Mouse (Mus musculus): Measurements from ENCODE around the gene 2310033P09Rik.

The 2310033P09Rik gene

DNA sequence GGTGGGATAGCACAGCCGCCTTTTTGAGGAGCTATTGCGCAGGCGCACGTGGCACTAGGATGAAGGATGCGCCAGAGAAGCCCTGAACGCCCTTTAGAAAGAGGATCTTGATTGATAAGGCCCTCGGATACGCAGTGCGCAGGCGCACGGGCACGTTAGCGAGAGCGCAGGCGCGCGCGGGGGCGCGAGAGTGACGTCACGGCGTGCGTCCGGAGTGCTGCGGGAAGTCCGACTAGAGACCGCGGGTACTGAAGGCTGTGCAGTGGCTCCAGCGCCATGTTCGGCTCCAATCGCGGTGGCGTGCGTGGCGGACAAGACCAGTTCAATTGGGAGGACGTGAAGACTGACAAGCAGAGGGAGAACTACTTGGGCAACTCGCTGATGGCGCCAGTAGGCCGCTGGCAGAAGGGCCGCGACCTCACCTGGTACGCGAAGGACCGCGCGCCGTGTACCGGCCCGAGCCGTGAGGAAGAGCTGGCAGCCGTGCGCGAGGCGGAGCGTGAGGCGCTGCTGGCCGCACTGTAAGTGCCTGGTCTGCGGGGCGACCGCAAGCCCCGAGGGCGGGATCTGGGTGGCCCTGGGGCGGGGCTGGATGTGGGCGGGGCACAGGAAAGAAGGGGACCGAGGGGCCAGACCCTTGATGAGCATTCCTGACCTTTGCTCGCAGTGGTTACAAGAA, at the start of gene 2310033P09Rik:
Gene 2310033P09Rik, plus strand, starts transcription at position 169 of the 679 bp plus-strand sequence.
- DNase-seq: peak; percentile 95

DNA sequence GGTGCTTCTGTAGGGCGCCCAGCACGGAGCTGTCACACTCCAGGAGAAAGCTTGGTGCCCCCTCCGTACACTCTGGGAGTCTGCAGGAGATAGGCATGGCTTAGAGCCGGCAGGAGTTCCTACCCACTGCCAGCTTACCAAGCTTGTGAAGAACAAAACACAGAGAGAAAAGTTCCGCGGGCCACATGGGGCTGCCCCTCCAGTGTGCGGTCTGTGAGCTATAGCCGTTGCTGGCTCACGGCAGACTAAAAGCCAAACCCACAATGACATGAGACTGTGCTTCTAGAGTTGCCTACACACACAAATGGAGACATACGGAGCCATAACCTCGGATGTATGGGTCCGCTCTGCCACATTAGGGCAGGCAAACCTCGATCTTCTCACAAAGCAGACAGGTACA, 49.0 kb upstream of the 2310033P09Rik start:
- DNase-seq: no peak

DNA sequence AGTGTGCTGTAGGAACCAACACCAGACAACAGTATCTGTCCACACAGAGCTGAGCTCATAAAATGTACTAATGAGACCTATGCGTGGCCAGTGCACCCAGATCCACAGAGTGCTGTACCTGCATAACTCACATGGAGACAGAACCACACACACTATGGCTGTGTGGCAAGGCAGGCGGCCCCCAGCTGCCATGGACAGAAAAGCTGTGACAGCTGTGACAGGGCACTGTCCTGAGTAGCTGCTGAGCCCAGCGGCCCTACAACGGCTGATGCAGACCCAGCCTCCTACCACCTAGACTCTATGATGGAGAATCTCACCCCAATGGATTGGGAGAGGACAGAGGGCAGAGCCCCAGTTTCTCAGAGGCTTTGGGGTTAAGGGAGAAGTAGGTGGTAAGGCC, 48.6 kb upstream of the 2310033P09Rik start:
- DNase-seq: no peak

DNA sequence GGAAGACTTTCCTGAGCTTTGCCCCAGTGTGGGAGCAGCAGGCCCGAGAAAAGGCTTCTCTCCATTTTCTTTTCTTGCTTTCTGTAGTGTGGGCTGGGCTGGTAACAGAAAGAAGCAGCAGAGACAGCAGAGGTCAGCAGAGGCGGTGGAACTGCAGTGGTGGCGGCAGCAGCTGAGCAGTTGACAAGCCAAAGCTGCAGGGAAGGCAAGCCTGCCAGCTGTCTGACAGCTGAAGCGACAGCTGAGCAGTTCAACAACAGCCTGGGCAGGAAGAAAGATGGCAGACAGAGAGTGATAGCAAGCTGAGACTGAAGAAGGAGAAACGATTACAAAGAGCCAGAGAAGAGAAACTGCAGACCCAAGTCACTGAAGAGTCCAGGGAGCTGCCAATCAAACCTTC, 46.7 kb upstream of the 2310033P09Rik start:
- DNase-seq: peak; percentile 54

DNA sequence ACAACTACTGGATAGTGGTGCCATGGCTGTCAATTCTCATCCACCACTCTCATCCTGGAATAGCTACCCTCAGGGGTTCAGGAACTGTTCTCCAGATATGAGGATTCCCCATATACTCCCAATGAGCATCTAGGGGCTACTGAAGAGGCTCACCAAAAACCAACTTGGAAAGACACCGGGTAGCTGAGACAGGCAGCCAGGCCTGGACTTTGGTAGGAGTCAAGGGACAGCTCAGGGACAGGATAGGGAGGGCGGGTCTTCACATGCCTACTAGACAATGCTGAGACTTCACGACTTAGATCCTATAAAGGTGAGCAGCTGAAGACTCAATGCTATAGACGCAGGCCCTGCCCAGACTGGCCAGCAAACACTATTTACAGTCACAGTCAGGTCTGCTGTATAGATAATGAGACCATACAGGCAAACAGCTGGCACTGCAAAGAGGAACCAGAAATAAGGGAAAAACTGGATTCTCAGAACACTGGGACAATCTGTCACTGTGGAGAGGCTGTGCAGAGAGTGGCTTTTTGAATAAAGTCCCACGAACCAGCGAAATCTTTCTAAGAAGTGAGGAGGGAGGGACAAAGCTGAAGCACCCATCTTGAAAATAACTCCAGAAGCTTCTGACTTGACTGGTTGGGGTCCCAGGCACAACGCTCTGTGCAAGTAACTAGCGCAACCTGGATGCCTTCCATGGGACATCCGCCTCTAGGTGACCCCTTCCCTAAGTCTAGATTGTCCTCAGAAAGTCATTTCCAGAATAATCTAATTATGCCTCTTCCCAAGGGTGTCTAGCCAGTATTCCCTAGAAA, 45.5 kb upstream of the 2310033P09Rik start:
- DNase-seq: no peak

DNA sequence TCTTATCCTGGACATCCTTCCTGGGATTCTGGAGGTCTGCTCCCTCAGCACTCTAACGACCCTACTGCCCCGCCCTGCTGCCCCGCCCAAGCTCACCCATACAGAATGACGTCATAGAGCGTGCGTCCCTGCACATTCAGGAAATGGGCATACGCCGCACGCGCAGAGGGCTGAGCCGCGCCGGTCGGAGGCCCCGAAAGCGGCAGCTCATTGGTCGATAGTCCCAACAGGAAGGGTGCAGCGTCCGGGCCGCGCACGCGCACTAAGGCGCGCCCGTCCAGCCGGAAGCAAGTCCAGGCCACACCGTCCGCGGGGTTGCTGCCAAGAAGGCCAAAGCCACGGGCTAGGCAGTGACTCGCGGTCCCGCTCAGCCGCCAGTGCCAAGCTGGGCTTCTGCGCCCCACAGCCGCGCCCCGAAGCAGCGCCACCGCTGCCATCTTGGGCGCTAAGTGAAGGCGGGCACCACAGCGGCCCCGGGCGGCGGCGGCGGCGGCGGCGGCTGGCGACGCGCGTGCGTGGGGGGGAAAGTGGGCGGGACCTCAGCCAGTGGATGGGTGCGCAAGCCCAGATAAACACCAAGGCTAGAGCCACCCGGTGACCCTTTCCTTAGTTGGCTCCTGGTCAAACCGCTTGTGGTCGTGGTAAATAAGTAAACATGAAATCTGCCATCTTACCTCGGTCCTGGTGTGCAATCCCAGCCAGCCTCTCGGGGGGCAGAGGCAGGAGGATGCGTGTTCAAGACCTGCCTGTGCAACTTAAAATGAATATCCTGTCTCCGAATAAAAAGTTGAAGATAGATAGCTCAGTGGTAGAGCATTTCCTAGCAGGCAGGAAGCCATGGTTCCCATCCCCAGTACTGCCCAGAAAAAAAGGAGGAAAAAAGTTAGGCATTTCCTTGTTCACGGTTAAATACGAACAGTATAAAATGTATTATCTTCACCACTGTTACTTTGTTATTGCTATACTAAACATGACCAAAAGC, 44.6 kb upstream of the 2310033P09Rik start, which contains the start of gene Iba57:
Gene Iba57, minus strand, starts transcription at position 485 of the 982 bp plus-strand sequence.
- peak; percentile 99 for DNase-seq

DNA sequence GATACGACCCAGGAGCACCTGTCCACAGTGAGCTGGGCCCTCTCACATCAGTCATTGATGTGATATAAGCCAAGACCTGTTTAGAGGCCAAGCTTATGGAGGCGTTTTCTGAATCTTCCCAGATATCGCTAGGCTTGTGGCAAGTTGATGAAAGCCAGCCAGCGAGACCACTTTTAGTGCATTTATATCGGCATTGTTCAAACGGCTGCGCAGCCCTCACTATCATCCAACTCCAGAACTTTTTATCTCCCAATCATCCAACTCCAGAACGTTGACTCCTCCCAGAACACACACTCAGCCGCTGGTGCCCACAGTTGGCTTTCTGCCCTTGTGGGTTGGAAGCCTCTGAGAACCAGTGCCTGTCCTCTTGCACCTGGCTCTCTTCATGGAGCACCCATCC, 43.7 kb upstream of the 2310033P09Rik start:
- DNase-seq: no peak

DNA sequence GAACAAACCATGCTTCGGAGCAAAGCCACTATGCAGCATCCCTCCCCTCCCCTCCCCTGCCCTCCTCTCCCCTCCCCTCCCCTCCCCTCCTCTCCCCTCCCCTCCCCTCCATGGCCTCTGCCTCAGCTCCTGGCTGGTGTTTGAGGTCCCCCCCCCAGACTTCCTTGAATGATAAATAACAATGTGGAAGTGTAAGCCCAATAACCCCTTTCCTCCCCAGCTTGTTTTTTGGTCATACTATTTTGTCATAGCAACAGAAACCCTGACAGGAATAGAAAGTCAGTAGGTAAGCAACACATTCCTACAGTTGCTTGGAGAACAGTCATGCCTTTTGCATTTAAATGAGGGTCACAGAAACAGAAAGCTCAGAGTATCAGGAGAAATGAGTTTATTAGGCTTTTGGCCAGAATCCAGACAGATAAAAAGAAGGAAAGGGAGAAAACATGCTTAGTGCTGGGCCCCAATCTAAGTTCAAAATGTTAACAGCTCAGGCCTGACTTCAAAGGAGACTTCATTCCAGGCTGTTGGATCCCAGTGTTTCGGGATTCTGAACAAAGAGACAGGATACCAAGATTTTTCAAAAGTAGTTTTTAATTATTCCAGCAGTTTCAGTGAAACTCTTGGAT, 42.4 kb upstream of the 2310033P09Rik start:
- no peak for DNase-seq

DNA sequence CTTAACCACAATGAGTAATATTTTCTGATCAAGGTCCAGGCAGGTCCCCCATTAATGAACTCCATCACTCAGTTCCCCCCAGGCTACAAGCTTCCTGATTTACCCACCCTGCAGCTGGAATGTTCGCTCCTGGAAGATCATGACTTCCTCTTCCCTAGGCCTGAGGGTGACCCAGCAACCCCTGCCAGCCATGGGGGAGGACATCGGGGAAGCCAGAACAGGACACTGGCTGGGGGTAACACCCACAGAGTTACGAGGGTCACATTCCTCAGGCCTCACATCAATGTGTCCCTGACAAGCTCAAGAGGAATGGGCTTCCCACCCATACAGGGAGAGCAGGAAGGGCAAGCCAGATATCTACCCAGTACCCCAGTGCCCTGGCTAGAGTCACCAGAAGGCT, 38.3 kb upstream of the 2310033P09Rik start:
- DNase-seq: no peak

DNA sequence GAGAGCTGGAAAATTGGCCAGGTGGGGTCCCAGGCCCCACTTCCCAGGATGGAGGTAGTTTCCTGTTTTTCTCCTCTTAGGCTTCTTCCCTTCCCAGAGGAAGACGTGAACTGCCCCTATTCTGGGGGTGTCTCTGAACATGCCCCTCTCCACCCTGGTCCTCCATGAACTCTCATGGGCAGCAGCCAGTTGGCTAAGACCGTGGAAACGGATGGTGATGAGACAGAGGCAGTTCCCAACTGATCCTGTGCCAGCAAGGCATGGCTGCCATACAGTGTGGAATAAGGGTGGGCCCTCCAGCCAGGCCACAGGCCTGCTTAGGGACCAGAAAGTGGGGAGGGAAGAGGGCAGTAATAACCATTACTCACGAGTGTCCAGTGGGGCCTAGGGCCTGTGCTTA, 37.6 kb upstream of the 2310033P09Rik start:
- DNase-seq: no peak

DNA sequence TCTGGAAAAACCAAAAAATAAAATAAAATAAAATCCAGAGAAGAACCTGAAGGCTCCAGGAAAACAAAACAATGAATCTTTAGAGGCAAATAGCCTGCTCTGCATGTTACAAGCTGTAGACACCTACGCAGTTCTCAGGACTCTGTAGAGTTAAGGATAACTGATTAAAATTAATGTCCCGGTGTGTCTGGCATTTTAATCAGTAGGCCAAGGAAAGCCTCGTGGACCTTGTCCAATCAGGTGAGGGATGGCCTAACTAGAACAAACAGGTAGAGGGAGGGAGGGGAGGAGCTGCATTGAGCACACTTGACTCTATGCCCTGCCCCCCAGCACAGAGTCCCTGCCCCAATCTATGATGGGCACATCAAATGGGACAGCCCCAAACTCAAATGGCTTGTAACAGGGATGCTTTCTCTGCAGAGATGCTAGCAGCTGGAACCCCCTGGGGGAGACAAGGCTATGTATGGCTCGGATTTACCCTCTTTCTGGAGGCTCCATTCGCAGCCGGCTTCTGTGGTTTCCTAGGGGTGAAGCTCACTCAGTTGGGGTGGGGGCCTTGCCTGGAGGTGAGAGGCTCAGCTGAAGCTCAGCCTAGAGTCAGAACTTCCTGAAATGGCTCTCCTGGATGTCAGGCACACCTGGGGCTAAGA, 33.8 kb upstream of the 2310033P09Rik start:
- no peak for DNase-seq

DNA sequence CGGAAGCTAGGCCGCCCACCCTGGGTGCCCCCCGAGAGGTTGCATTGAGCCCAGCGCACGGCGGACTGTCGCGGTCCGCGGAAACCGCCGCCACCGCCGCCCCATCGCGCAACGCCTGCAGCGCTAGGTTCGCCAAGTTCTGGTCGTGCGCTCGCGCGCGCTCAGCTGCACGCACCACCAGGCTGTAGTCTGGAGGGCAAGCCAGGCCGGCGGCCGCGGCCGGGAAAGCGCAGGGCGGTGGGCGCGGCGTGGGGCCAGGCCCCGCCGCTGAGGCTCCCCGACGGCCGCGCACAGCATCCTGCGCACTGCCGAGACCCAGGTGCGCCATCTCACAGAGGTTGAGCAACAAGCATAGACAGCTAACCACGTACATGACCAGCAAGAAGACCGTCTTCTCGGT, 31.6 kb upstream of the 2310033P09Rik start:
- no peak for DNase-seq

DNA sequence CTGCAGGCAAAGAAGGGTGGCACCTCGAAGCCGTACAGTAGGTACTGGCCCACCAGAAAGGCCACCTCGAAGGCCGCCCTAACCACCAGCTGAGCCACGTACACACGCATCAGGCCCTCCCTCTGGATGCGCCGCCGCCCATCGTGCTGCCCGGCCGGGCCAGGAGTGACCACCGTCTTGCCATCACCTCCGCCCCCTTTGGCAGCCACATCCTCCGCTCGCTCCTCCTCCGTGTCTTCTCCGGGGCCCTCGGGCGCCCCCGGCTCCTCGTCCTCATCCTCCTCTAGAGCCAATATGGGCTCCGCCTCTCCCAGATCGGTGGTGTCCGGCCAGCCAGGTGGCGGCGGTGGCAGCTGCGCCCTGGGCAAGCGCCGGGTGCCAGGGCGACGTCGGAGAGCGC, 31.2 kb upstream of the 2310033P09Rik start:
- DNase-seq: no peak

DNA sequence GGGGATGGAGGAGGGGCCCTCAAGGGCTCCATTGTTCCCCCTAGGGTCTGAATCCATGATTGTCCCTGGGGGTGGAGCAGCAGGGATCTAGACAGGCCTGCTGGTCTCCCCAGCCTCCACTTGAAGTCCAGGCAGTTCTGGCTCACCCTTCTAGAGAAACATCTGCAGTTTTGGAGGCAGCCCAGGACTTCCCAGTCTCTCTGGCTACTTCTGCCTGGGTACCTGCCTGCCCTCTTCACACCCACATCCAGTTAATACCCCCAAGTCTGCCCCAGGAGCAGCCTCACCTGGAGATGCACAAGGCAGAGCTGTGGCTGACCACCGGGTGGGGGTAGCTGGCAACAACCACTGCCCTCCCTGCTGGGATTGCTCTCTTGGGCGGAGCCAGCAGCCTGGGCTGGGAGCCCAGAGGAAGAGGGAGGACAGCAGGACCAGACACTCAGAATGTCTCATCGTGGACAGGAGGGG, 25.2 kb upstream of the 2310033P09Rik start, which contains the start of gene Gjc2:
Gene Gjc2, minus strand, starts transcription at position 350 of the 468 bp plus-strand sequence.
- peak; percentile 76 for DNase-seq

DNA sequence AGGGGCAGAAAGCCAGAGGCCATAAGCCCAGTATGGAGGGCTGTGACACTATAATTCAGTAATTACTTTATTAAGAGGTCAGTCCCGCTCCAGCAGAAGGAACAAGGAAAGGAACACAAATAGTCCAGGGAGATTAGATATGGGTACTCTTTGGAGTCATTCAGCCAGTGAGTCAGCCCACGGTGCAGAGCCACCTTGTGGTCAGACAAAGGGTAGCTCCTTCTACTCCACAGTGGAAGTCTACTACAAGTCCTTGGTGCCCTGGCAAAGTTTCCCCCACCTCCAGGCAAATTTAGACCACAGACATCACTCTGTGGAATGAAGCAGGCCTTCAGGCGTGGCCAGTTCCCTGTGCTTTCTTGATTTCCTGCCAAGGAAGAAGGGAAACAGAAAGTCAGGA, 24.3 kb upstream of the 2310033P09Rik start:
- peak; percentile 77 for DNase-seq

DNA sequence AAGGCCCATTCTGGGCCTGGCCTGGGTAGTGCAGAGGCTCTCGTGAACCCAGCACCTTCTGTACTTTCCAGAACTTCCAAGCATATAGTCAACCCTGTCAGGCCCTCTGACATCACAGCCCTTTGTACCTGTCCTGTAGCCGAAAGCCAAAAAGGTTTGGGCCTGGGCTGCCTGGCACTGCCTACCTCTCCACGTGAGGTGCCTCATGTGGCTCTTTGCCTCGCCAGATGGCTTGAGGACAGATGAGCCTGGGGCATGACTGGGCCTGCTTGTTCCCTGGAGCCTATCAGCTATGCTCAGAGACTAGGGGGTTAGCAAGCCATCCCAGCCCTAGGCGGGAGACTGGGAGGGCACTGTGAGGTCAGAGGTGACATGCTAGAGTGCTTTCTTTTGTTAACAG, 22.6 kb upstream of the 2310033P09Rik start:
- no peak for DNase-seq

DNA sequence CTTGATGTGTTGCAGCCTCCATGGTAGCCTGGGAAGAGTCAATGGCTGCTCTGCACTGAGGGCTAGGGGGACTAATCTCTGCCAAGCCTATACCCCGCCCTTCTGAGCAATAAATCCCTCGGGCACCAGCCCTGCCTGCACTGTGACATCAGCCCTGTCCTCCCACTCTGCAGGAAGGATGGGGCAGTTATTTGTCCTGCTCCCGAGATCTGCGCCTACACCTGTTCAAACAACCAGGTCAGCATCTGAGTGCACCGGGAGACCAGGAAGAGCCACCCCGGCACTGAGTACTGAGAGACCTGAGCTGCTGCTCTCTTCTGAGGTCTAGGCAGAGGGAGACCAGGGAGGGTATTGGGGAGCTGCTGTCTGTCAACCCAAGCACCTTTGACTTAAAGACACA, 20.4 kb upstream of the 2310033P09Rik start:
- no peak for DNase-seq

DNA sequence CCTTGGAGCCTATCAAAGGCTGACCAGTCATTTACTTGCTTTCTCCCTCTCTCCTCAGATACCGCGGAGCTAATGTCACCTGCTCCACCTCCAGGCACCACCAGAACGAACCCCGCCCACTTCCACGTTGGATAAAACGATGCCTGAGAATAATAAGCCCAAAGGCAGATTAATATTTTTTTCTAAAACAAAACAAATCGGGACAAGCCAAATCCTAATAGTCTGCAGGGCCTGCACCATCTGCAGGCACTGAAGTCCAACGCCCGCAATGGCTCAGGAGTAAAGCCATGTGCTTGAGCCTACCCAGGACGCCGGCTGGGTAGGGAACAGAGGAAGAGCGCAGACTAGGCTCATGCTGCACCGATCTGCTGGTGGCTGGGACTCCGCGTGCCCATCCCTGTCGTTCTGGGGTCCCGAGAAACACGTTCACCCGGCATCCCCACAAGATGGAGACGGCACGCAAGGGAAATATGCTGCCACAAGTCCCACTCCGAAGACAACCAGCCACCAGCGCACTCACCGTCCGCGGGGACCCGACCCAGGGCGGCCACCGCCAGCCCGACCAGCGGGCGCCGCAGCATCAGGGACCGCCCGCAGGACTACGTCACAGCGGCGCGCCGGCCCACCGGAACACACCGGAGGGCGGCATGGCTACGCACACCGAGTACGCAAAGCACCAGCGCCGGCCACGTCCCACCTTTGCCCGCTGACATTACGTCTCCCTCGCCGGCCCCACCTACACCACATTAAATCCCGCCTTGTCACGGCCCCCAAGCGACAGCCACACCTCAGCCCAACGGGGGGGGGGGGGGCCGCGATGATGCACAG, 16.7 kb upstream of the 2310033P09Rik start:
- DNase-seq: peak; percentile 95

DNA sequence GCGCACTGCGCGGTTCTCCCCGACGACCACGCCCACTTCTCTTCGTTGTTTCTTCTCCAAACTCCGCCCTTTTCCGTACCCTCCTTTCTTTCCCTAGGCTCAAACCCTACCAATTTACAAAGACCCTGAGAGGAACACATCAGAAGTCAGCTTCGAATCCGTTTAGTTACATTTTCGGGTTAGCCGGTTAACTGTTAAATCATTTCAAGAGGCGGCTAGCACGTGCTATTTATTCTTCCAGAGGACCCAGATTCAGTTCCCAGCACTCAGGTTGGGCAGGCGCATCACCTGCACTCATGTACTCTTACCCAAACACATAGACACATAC, 16.1 kb upstream of the 2310033P09Rik start, which contains the start of gene Guk1:
Gene Guk1, minus strand, starts transcription at position 154 of the 328 bp plus-strand sequence.
- no peak for DNase-seq

DNA sequence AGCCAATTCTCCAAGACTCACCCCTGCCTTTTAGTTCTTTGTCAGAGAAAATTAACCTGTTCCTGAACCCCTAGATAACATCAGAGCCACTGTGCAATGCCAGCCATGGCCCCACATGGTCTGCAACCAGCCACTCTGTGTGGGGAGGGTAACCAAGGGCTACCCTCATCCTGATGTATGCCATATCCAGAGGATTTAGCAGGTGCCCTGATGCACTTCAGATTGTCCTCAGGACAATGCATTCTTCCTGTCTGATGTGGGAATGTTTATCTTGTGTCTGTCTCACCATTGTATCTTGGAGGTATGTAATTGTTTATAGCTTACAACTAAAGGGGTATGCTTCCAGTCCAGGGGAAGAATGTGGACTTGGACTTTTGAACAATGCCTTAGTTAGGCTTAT, 11.9 kb upstream of the 2310033P09Rik start:
- DNase-seq: no peak

Data from kidney, postnatal 14 days (tissue).